Mouse (Mus musculus) midbrain, embryonic 11.5 days (tissue): ENCODE measurements around the gene Rap1gap2. TPM values are rescaled to one million over a fixed set of nuclear protein-coding genes. Genes with fewer than 3 reads are reported as not detected.

Experiments
- ATAC-seq: fragments of 200-750 bp; cut with Nextera tagmentation; 2 replicates; pipeline ENCODE4 v1.8.0; 2017; ENCODE audit warnings: moderate TSS enrichment, moderate library complexity; ENCODE audit not compliant: low FRiP score
- DNase-seq: peaks from one replicate; pipeline ENCODE4 v3.0.0; 2015; ENCODE audit warnings: low spot score; ENCODE audit errors: missing footprints
- H3K27ac ChIP-seq: fragments of 300-500 bp; sonication (generic); 2 replicates; pipeline ENCODE4 v1.5.1; 2014; ENCODE audit warnings: low read depth, low read length
- H3K27me3 ChIP-seq: fragments of 300-500 bp; sonication (generic); 2 replicates; pipeline ENCODE4 v1.6.1; 2014; ENCODE audit warnings: mild to moderate bottlenecking, low read length, moderate library complexity, mixed read lengths; ENCODE audit not compliant: control insufficient read depth, insufficient read depth
- H3K36me3 ChIP-seq: fragments of 300-500 bp; sonication (generic); 2 replicates; pipeline ENCODE4 v1.6.1; 2014; ENCODE audit warnings: mild to moderate bottlenecking, low read length, moderate library complexity, mixed read lengths; ENCODE audit not compliant: control insufficient read depth, insufficient read depth
- H3K4me1 ChIP-seq: fragments of 300-500 bp; sonication (generic); 2 replicates; pipeline ENCODE4 v1.6.1; 2014; ENCODE audit warnings: low read length; ENCODE audit not compliant: control insufficient read depth, insufficient read depth
- H3K4me2 ChIP-seq: fragments of 300-500 bp; sonication (generic); 2 replicates; pipeline ENCODE4 v1.6.1; 2014; ENCODE audit warnings: mild to moderate bottlenecking, moderate library complexity
- H3K4me3 ChIP-seq: fragments of 300-500 bp; sonication (generic); 2 replicates; pipeline ENCODE4 v1.5.1; 2014; ENCODE audit warnings: low read depth, low read length
- H3K9ac ChIP-seq: fragments of 300-500 bp; sonication (generic); 2 replicates; pipeline ENCODE4 v1.6.1; 2014; ENCODE audit warnings: low read length
- H3K9me3 ChIP-seq: fragments of 300-500 bp; sonication (generic); 2 replicates; pipeline ENCODE4 v1.6.1; 2016; ENCODE audit warnings: low read length; ENCODE audit not compliant: control insufficient read depth
- WGBS: fragments of 180-500 bp; shearing (Covaris S2); extraction: QIAGEN DNeasy Blood & Tissue Kit; methylation state at CpG from one replicate; pipeline ENCODE4 v1.1.7; 2014; 5-methylcytosine and 5-hydroxymethylcytosine counted together
- polyA plus RNA-seq: library from polyadenylated mRNA; unstranded; fragments of >200 nt; fragmentation: Nextera tagmentation; extraction: Ambion mirVana; gene quantifications from 2 replicates; pipeline ENCODE4 v1.2.1, GENCODE M21; 2014

Rap1gap2 gene
- polyA plus RNA-seq, 1 experiment from 2014 or later, result 2.5 TPM

- H3K4me2 ChIP-seq, result no peak overlapping the region
- DNase-seq (no peak), ATAC-seq (no peak)
- no peaks in the 10 kb centered on the region for H3K4me1 ChIP-seq
- H3K27me3 ChIP-seq, result no peaks in the 10 kb centered on the region
- H3K27ac ChIP-seq, result no peak overlapping the region
- 86% methylated on average over 4 of the region's 4 CpGs for WGBS
- no peaks in the 10 kb centered on the region for H3K36me3 ChIP-seq
- H3K4me3 ChIP-seq, result no peak overlapping the region
- no peak overlapping the region for H3K9ac ChIP-seq
- H3K9me3 ChIP-seq, result no peaks in the 10 kb centered on the region
Measured at GRCm38 (mm10) chr11:74537352-74537751, 73.4 kb downstream of the Rap1gap2 start.

- ATAC-seq (peak; percentile 54), DNase-seq (no peak)
- H3K9ac ChIP-seq, result no peak overlapping the region
- H3K4me1 ChIP-seq, result peaks cover 5% of the 10 kb centered on the region
- no peak overlapping the region for H3K27ac ChIP-seq
- no peak overlapping the region for H3K4me2 ChIP-seq
- H3K9me3 ChIP-seq, result no peaks in the 10 kb centered on the region
- no peaks in the 10 kb centered on the region for H3K27me3 ChIP-seq
- no peaks in the 10 kb centered on the region for H3K36me3 ChIP-seq
- 37% methylated on average over 14 of the region's 14 CpGs for WGBS
- no peak overlapping the region for H3K4me3 ChIP-seq
Measured at GRCm38 (mm10) chr11:74536140-74536842, 74.4 kb downstream of the Rap1gap2 start.

- Histone ChIP-seq H3K27me3 (no peaks in the 10 kb centered on the region), H3K9ac (no peak overlapping the region), H3K27ac (no peak overlapping the region), H3K4me1 (peaks cover 6% of the 10 kb centered on the region), H3K36me3 (no peaks in the 10 kb centered on the region), H3K9me3 (no peaks in the 10 kb centered on the region), H3K4me2 (no peak overlapping the region), H3K4me3 (no peak overlapping the region)
- no peak for ATAC-seq
- no peak for DNase-seq
- WGBS, result 88% methylated on average over 7 of the region's 7 CpGs
Measured at GRCm38 (mm10) chr11:74534380-74534779, 76.3 kb downstream of the Rap1gap2 start.

- ATAC-seq (no peak), DNase-seq (no peak)
- no peaks in the 10 kb centered on the region for H3K9me3 ChIP-seq
- H3K4me2 ChIP-seq, result no peak overlapping the region
- H3K27ac ChIP-seq, result no peak overlapping the region
- peaks cover 6% of the 10 kb centered on the region for H3K4me1 ChIP-seq
- no peak overlapping the region for H3K9ac ChIP-seq
- no peak overlapping the region for H3K4me3 ChIP-seq
- no peaks in the 10 kb centered on the region for H3K27me3 ChIP-seq
- H3K36me3 ChIP-seq, result no peaks in the 10 kb centered on the region
- WGBS, result 89% methylated on average over 2 of the region's 2 CpGs
Measured at GRCm38 (mm10) chr11:74533050-74533449, 77.7 kb downstream of the Rap1gap2 start.

GRCm38 (mm10) chr11:74532401-74532800 is 78.3 kb downstream of the Rap1gap2 start:
- no peaks in the 10 kb centered on the region for H3K9me3 ChIP-seq
- no peak overlapping the region for H3K4me3 ChIP-seq
- peaks cover 6% of the 10 kb centered on the region for H3K4me1 ChIP-seq
- DNase-seq (no peak), ATAC-seq (no peak)
- peaks cover 2% of the 10 kb centered on the region; the same call in 1 of the 2 replicates for H3K27me3 ChIP-seq
- H3K9ac ChIP-seq, result no peak overlapping the region
- 69% methylated on average over 4 of the region's 4 CpGs for WGBS
- H3K27ac ChIP-seq, result no peak overlapping the region
- no peaks in the 10 kb centered on the region for H3K36me3 ChIP-seq
- H3K4me2 ChIP-seq, result no peak overlapping the region

- Histone ChIP-seq H3K4me3 (no peak overlapping the region), H3K4me1 (peaks cover 6% of the 10 kb centered on the region), H3K27ac (no peak overlapping the region), H3K27me3 (peaks cover 2% of the 10 kb centered on the region; the same call in 1 of the 2 replicates), H3K9ac (0 out of 2 replicates have a peak overlapping the region, but pooled peaks have one; percentile 20), H3K9me3 (no peaks in the 10 kb centered on the region), H3K36me3 (no peaks in the 10 kb centered on the region), H3K4me2 (no peak overlapping the region)
- peak; percentile 40; the same call in 1 of the 2 replicates for ATAC-seq
- WGBS, result 23% methylated on average over 3 of the region's 3 CpGs
- no peak for DNase-seq
Measured at GRCm38 (mm10) chr11:74531725-74532124, 79.0 kb downstream of the Rap1gap2 start.

GRCm38 (mm10) chr11:74529803-74530202 is 80.9 kb downstream of the Rap1gap2 start:
- Histone ChIP-seq H3K9ac (no peak overlapping the region), H3K4me3 (no peak overlapping the region), H3K9me3 (no peaks in the 10 kb centered on the region), H3K27ac (no peak overlapping the region), H3K27me3 (peaks cover 8% of the 10 kb centered on the region), H3K36me3 (no peaks in the 10 kb centered on the region), H3K4me1 (peaks cover 6% of the 10 kb centered on the region), H3K4me2 (no peak overlapping the region)
- ATAC-seq (no peak), DNase-seq (no peak)
- WGBS, result 64% methylated on average over 4 of the region's 4 CpGs

GRCm38 (mm10) chr11:74527555-74527954 is 83.2 kb downstream of the Rap1gap2 start:
- Histone ChIP-seq H3K36me3 (no peaks in the 10 kb centered on the region), H3K27ac (no peak overlapping the region), H3K9me3 (no peaks in the 10 kb centered on the region), H3K4me3 (no peak overlapping the region), H3K27me3 (peaks cover 28% of the 10 kb centered on the region), H3K4me2 (no peak overlapping the region), H3K9ac (no peak overlapping the region), H3K4me1 (peaks cover 13% of the 10 kb centered on the region)
- WGBS, result 71% methylated on average over 7 of the region's 7 CpGs
- no peak for DNase-seq
- ATAC-seq, result no peak

- Histone ChIP-seq H3K4me2 (no peak overlapping the region), H3K27ac (no peak overlapping the region), H3K9me3 (no peaks in the 10 kb centered on the region), H3K36me3 (no peaks in the 10 kb centered on the region), H3K27me3 (peaks cover 37% of the 10 kb centered on the region), H3K4me3 (no peak overlapping the region), H3K9ac (no peak overlapping the region), H3K4me1 (peaks cover 10% of the 10 kb centered on the region)
- ATAC-seq (no peak), DNase-seq (no peak)
- 21% methylated on average over 18 of the region's 18 CpGs for WGBS
Measured at GRCm38 (mm10) chr11:74526180-74527158, 84.2 kb downstream of the Rap1gap2 start.
